Mouse (Mus musculus): Measurements from ENCODE around the gene Gm20532.

- TF ChIP-seq MYOG (IDR thresholded peaks at IDR 0.05; ENCODE audit: control insufficient read depth in 1 of 3, insufficient read depth in 1 of 3, insufficient read length in 2 of 3, low read depth in 2 of 3), result no peak
- no peak for TF ChIP-seq TCF3 (IDR thresholded peaks at IDR 0.05; ENCODE audit: insufficient read length, low read depth)
- TF ChIP-seq USF1 (IDR thresholded peaks at IDR 0.05; ENCODE audit: low read depth), result no peak
- no peak for TF ChIP-seq MAX (IDR thresholded peaks at IDR 0.05; ENCODE audit: low read depth)
- no peak for TF ChIP-seq POLR2A (IDR thresholded peaks at IDR 0.05; ENCODE audit: insufficient read length, low read depth)
- no peak for TF ChIP-seq TCF12 (IDR thresholded peaks at IDR 0.05; ENCODE audit: insufficient read depth, poor library complexity, severe bottlenecking)
- TF ChIP-seq SRF (IDR thresholded peaks at IDR 0.05; ENCODE audit: control insufficient read depth, insufficient read length, low read depth), result no peak
- TF ChIP-seq E2F4 (IDR thresholded peaks at IDR 0.05; ENCODE audit: insufficient read depth), result no peak
- no peak for TF ChIP-seq CEBPB (IDR thresholded peaks at IDR 0.05; ENCODE audit: insufficient read depth, poor library complexity, severe bottlenecking)
- no peak for TF ChIP-seq MYOD1 (IDR thresholded peaks at IDR 0.05; ENCODE audit: control insufficient read depth in 1 of 3, insufficient read length in 2 of 3, low read depth in 2 of 3)
- no peak for TF ChIP-seq REST (IDR thresholded peaks at IDR 0.05; ENCODE audit: insufficient read depth, insufficient read length)
- no peak for TF ChIP-seq POLR2AphosphoS2 (IDR thresholded peaks at IDR 0.05; ENCODE audit: insufficient read length, low read depth)
These were observed 2.8 kb upstream of the Gm20532 start for GRCm38 (mm10) chr2:26583640-26584039.

Measured in myocyte (in vitro differentiated cells).